22 mouse cellular contexts compared by ENCODE assay signal in genomic region chr9:70947312-70947711, GRCm38 (mm10). TPM values are rescaled to one million over a fixed set of nuclear protein-coding genes. Genes with fewer than 3 reads are reported as not detected.
A peak's percentile ranks its signal among the peaks of the same experiment; 100 is the strongest.
DNase-seq lines count a peak whose midpoint lies in the region; ATAC-seq and TF ChIP-seq lines count a peak whose summit lies in the region.
"Had no signal": no experiment of that assay in that cellular context is flagged by ENCODE, and none has a peak within 500 bp of the region (broad histone marks: within the 10 kb centered on the region; RNA-seq: fewer than 3 reads in every experiment).

No protein-coding gene starts in this region.

- no peak overlapping the region for H3K27ac ChIP-seq in embryonic facial prominence, embryonic 15.5 days (replicated peaks)
- no peak overlapping the region for H3K27ac ChIP-seq in embryonic facial prominence, embryonic 10.5 days (replicated peaks)
- H3K27ac ChIP-seq in liver, postnatal 0 days (ENCODE audit: low read depth) = no peak overlapping the region
- no peak overlapping the region for H3K27ac ChIP-seq in hindbrain, embryonic 14.5 days
- H3K27ac ChIP-seq: embryonic facial prominence, embryonic 12.5 days; forebrain, embryonic 13.5 days; gastrocnemius, adult 2 months; hindbrain, embryonic 12.5 days; hindbrain, postnatal 0 days had no signal

- TF ChIP-seq EP300 in liver, postnatal 0 days (IDR thresholded peaks at IDR 0.05; ENCODE audit: low read depth) = no peak

- H3K4me3 ChIP-seq in embryonic facial prominence, embryonic 15.5 days (replicated peaks) = no peak overlapping the region
- H3K4me3 ChIP-seq in embryonic facial prominence, embryonic 10.5 days = no peak overlapping the region
- no peak overlapping the region for H3K4me3 ChIP-seq in liver, postnatal 0 days (ENCODE audit: low read depth, low read length)
- H3K4me3 ChIP-seq in hindbrain, embryonic 14.5 days (replicated peaks; ENCODE audit: low read length) = no peak overlapping the region
- H3K4me3 ChIP-seq: embryonic facial prominence, embryonic 12.5 days; forebrain, embryonic 13.5 days; gastrocnemius, adult 2 months; hindbrain, embryonic 12.5 days had no signal

- WGBS in embryonic facial prominence, embryonic 15.5 days = 70% methylated on average over 5 of the region's 5 CpGs
- 84% methylated on average over 5 of the region's 5 CpGs for WGBS in embryonic facial prominence, embryonic 10.5 days
- WGBS in liver, postnatal 0 days (ENCODE audit: insufficient replicate concordance) = 71% methylated on average over 5 of the region's 5 CpGs
- 81% methylated on average over 5 of the region's 5 CpGs for WGBS in hindbrain, embryonic 14.5 days

- no peaks in the 10 kb centered on the region for H3K36me3 ChIP-seq in embryonic facial prominence, embryonic 15.5 days
- no peaks in the 10 kb centered on the region for H3K36me3 ChIP-seq in embryonic facial prominence, embryonic 10.5 days (replicated peaks)
- no peaks in the 10 kb centered on the region for H3K36me3 ChIP-seq in liver, postnatal 0 days (replicated peaks; ENCODE audit: insufficient read depth, low read length)
- no peaks in the 10 kb centered on the region for H3K36me3 ChIP-seq in hindbrain, embryonic 14.5 days (replicated peaks; ENCODE audit: control insufficient read depth, insufficient read depth)
- H3K36me3 ChIP-seq: embryonic facial prominence, embryonic 12.5 days; G1E; hindbrain, embryonic 12.5 days had no signal

- 0 out of 2 replicates have a peak, but pooled peaks have one; percentile 39 for ATAC-seq in embryonic facial prominence, embryonic 15.5 days (ENCODE audit: insufficient number of reproducible peaks, low FRiP score, low TSS enrichment, low read depth)
- peak; percentile 40; the same call in 1 of the 2 replicates for ATAC-seq in liver, postnatal 0 days
- ATAC-seq in hindbrain, embryonic 14.5 days (ENCODE audit: low FRiP score) = no peak
- ATAC-seq: forebrain, embryonic 13.5 days; hindbrain, postnatal 0 days had no signal

- no peaks in the 10 kb centered on the region for H3K9me3 ChIP-seq in embryonic facial prominence, embryonic 15.5 days (replicated peaks)
- no peaks in the 10 kb centered on the region for H3K9me3 ChIP-seq in embryonic facial prominence, embryonic 10.5 days
- no peaks in the 10 kb centered on the region for H3K9me3 ChIP-seq in liver, postnatal 0 days (ENCODE audit: low read length)
- no peaks in the 10 kb centered on the region for H3K9me3 ChIP-seq in hindbrain, embryonic 14.5 days (ENCODE audit: control insufficient read depth, low read length)
- H3K9me3 ChIP-seq: embryonic facial prominence, embryonic 12.5 days; forebrain, embryonic 13.5 days; G1E; hindbrain, embryonic 12.5 days had no signal

- no peak for TF ChIP-seq CTCF in liver, postnatal 0 days (IDR thresholded peaks at IDR 0.05; ENCODE audit: low read depth)

- no peaks in the 10 kb centered on the region for H3K4me1 ChIP-seq in embryonic facial prominence, embryonic 15.5 days
- peaks cover 3% of the 10 kb centered on the region; the same call in 1 of the 2 replicates for H3K4me1 ChIP-seq in embryonic facial prominence, embryonic 10.5 days
- H3K4me1 ChIP-seq in liver, postnatal 0 days (ENCODE audit: insufficient read depth) = peaks cover 8% of the 10 kb centered on the region
- H3K4me1 ChIP-seq in hindbrain, embryonic 14.5 days (replicated peaks; ENCODE audit: control insufficient read depth, insufficient read depth, low read length) = no peaks in the 10 kb centered on the region
- H3K4me1 ChIP-seq: embryonic facial prominence, embryonic 12.5 days; forebrain, embryonic 13.5 days; hindbrain, embryonic 12.5 days had no signal

- no peak overlapping the region for H3K9ac ChIP-seq in embryonic facial prominence, embryonic 15.5 days
- H3K9ac ChIP-seq in liver, postnatal 0 days (replicated peaks) = no peak overlapping the region
- no peak overlapping the region for H3K9ac ChIP-seq in hindbrain, embryonic 14.5 days
- H3K9ac ChIP-seq: embryonic facial prominence, embryonic 12.5 days; forebrain, embryonic 13.5 days; hindbrain, embryonic 12.5 days had no signal

- H3K27me3 ChIP-seq in embryonic facial prominence, embryonic 15.5 days = no peaks in the 10 kb centered on the region
- H3K27me3 ChIP-seq in embryonic facial prominence, embryonic 10.5 days (replicated peaks; ENCODE audit: low read depth, poor library complexity, severe bottlenecking) = no peaks in the 10 kb centered on the region
- no peaks in the 10 kb centered on the region for H3K27me3 ChIP-seq in liver, postnatal 0 days (ENCODE audit: insufficient read depth, low read length)
- no peaks in the 10 kb centered on the region for H3K27me3 ChIP-seq in hindbrain, embryonic 14.5 days (ENCODE audit: control insufficient read depth, insufficient read depth, low read length)
- H3K27me3 ChIP-seq: embryonic facial prominence, embryonic 12.5 days; forebrain, embryonic 13.5 days; hindbrain, embryonic 12.5 days had no signal

- no peak overlapping the region for H3K4me2 ChIP-seq in embryonic facial prominence, embryonic 15.5 days (replicated peaks)
- no peak overlapping the region for H3K4me2 ChIP-seq in liver, postnatal 0 days (ENCODE audit: low read depth, low read length)
- no peak overlapping the region for H3K4me2 ChIP-seq in hindbrain, embryonic 14.5 days (replicated peaks)
- H3K4me2 ChIP-seq: embryonic facial prominence, embryonic 12.5 days; forebrain, embryonic 13.5 days; hindbrain, embryonic 12.5 days had no signal

- no peak for DNase-seq in embryonic facial prominence, embryonic 10.5 days (ENCODE audit: low spot score)
- DNase-seq in liver, postnatal 0 days = no peak
- no peak for DNase-seq in liver
- peak; percentile 23 for DNase-seq in A20 (ENCODE audit: low read depth, low spot score)
- DNase-seq in natural killer cell, adult 2 months (ENCODE audit: low spot score in 2 of 2) = peak; percentile 14 to 63
- DNase-seq in urinary bladder, postnatal 10 days (ENCODE audit: low spot score) = no peak
- DNase-seq in hindbrain, embryonic 14.5 days (ENCODE audit: low spot score) = no peak
- DNase-seq: adrenal gland, adult 8-10 months; adrenal gland, postnatal 36 days; cerebellum, adult 8-10 months; cerebellum, postnatal 14 days; embryo, embryonic 11 days; gastrocnemius, adult 2 months; gastrocnemius, postnatal 25 days; heart, postnatal 10 days; heart, postnatal 4 days had no signal

RNA-seq across cellular contexts. Expression of gene Lipc, which starts 4.7 kb away (rescaled TPM):
- 0.53 and 1.1 TPM in 2 replicates for polyA plus RNA-seq in embryonic facial prominence, embryonic 15.5 days (2015; fragmentation: Nextera tagmentation; extraction: Ambion mirVana)
- polyA plus RNA-seq in embryonic facial prominence, embryonic 10.5 days (2016; fragmentation: Nextera tagmentation; extraction: Ambion mirVana) = not detected in 2 replicates
- polyA plus RNA-seq in liver, postnatal 0 days (2015; fragmentation: Nextera tagmentation; extraction: Ambion mirVana) = 104 and 108 TPM in 2 replicates
- 0.11 and 0.12 TPM in 2 replicates for polyA plus RNA-seq in hindbrain, embryonic 14.5 days (2014; fragmentation: Nextera tagmentation; extraction: Ambion mirVana)
- polyA plus RNA-seq: embryonic facial prominence, embryonic 12.5 days; forebrain, embryonic 13.5 days; G1E had no signal

Comparison
In these comparisons a context has a peak if more than half of its experiments do, and no peak if none do; other contexts are left out.
1. DNase-seq: peak in A20 (single experiment) and natural killer cell, adult 2 months (2 of 2); none in embryonic facial prominence, embryonic 10.5 days (single experiment), liver, postnatal 0 days (single experiment), liver (single experiment), urinary bladder, postnatal 10 days (single experiment) and hindbrain, embryonic 14.5 days (single experiment).
2. RNA of gene Lipc, which starts 4.7 kb away (polyA plus RNA-seq): 104 to 108 TPM in liver, postnatal 0 days; 0.53 to 1.1 TPM in embryonic facial prominence, embryonic 15.5 days, 0.11 to 0.12 TPM in hindbrain, embryonic 14.5 days and not detected in embryonic facial prominence, embryonic 10.5 days; every median in the first group is over 10 times any median in the second.